Mouse (Mus musculus) midbrain, embryonic 13.5 days (tissue): ENCODE results near the gene Slit3. TPM values are rescaled to one million over a fixed set of nuclear protein-coding genes. Genes with fewer than 3 reads are reported as not detected.

Experiments
- ATAC-seq: fragments of 200-750 bp; cut with Nextera tagmentation; 2 replicates; pipeline ENCODE4 v1.8.0; 2017; ENCODE audit warnings: mild to moderate bottlenecking, moderate TSS enrichment, moderate library complexity
- H3K27ac ChIP-seq: fragments of 300-500 bp; sonication (generic); 2 replicates; pipeline ENCODE4 v1.5.1; 2015; ENCODE audit warnings: inconsistent platforms, mild to moderate bottlenecking, moderate library complexity
- H3K27me3 ChIP-seq: fragments of 300-500 bp; sonication (generic); 2 replicates; pipeline ENCODE4 v1.6.1; 2015; ENCODE audit warnings: mild to moderate bottlenecking, inconsistent platforms
- H3K36me3 ChIP-seq: fragments of 300-500 bp; sonication (generic); 2 replicates; pipeline ENCODE4 v1.6.1; 2015; ENCODE audit warnings: mild to moderate bottlenecking, inconsistent platforms
- H3K4me1 ChIP-seq: fragments of 300-500 bp; sonication (generic); replicated peaks from 2 replicates; pipeline ENCODE4 v1.6.1; 2015; ENCODE audit warnings: inconsistent platforms
- H3K4me2 ChIP-seq: fragments of 300-500 bp; sonication (generic); replicated peaks from 2 replicates; pipeline ENCODE4 v1.6.1; 2015; ENCODE audit warnings: moderate library complexity, mild to moderate bottlenecking, inconsistent platforms
- H3K4me3 ChIP-seq: fragments of 300-500 bp; sonication (generic); replicated peaks from 2 replicates; pipeline ENCODE4 v1.5.1; 2015; ENCODE audit warnings: mild to moderate bottlenecking, inconsistent platforms
- H3K9ac ChIP-seq: fragments of 300-500 bp; sonication (generic); replicated peaks from 2 replicates; pipeline ENCODE4 v1.6.1; 2015; ENCODE audit warnings: mild to moderate bottlenecking, inconsistent platforms
- H3K9me3 ChIP-seq: fragments of 300-500 bp; sonication (generic); 2 replicates; pipeline ENCODE4 v1.6.1; 2016; ENCODE audit warnings: mild to moderate bottlenecking, inconsistent platforms
- WGBS: fragments of 180-500 bp; shearing (Covaris S2); methylation state at CpG from one replicate; pipeline ENCODE4 v1.1.7; 2015; 5-methylcytosine and 5-hydroxymethylcytosine counted together
- polyA plus RNA-seq: library from polyadenylated mRNA; unstranded; fragments of >200 nt; fragmentation: Nextera tagmentation; extraction: Ambion mirVana; gene quantifications from 2 replicates; pipeline ENCODE4 v1.2.1, GENCODE M21; 2015

Gene Slit3
- polyA plus RNA-seq, 1 experiment from 2014 or later = 6.6 TPM

GRCm38 (mm10) chr11:35345696-35346480 is 224.9 kb downstream of the Slit3 start:
- no peak overlapping the region for H3K4me2 ChIP-seq
- peaks cover 9% of the 10 kb centered on the region for H3K4me1 ChIP-seq
- H3K27ac ChIP-seq = no peak overlapping the region
- no peaks in the 10 kb centered on the region for H3K9me3 ChIP-seq
- peaks cover 90% of the 10 kb centered on the region for H3K27me3 ChIP-seq
- no peak overlapping the region for H3K4me3 ChIP-seq
- H3K36me3 ChIP-seq = no peaks in the 10 kb centered on the region
- 87% methylated on average over 13 of the region's 13 CpGs for WGBS
- ATAC-seq = no peak
- no peak overlapping the region for H3K9ac ChIP-seq

GRCm38 (mm10) chr11:35348099-35348498 is 227.1 kb downstream of the Slit3 start:
- H3K27ac ChIP-seq = no peak overlapping the region
- peaks cover 12% of the 10 kb centered on the region for H3K4me1 ChIP-seq
- no peaks in the 10 kb centered on the region for H3K9me3 ChIP-seq
- H3K27me3 ChIP-seq = peaks cover 93% of the 10 kb centered on the region
- ATAC-seq = no peak
- H3K4me2 ChIP-seq = no peak overlapping the region
- no peak overlapping the region for H3K4me3 ChIP-seq
- no peak overlapping the region for H3K9ac ChIP-seq
- no peaks in the 10 kb centered on the region for H3K36me3 ChIP-seq
- 21% methylated on average over 4 of the region's 4 CpGs for WGBS

GRCm38 (mm10) chr11:35350968-35351367 is 229.9 kb downstream of the Slit3 start:
- H3K4me2 ChIP-seq = no peak overlapping the region
- no peak overlapping the region for H3K9ac ChIP-seq
- H3K27me3 ChIP-seq = peaks cover 94% of the 10 kb centered on the region
- WGBS = 12% methylated on average over 4 of the region's 4 CpGs
- ATAC-seq = no peak
- peaks cover 12% of the 10 kb centered on the region for H3K4me1 ChIP-seq
- H3K9me3 ChIP-seq = no peaks in the 10 kb centered on the region
- H3K27ac ChIP-seq = no peak overlapping the region
- H3K36me3 ChIP-seq = no peaks in the 10 kb centered on the region
- H3K4me3 ChIP-seq = no peak overlapping the region

GRCm38 (mm10) chr11:35351376-35351775 is 230.4 kb downstream of the Slit3 start:
- ATAC-seq = no peak
- Histone ChIP-seq H3K4me1 (peaks cover 12% of the 10 kb centered on the region), H3K9ac (no peak overlapping the region), H3K9me3 (no peaks in the 10 kb centered on the region), H3K4me3 (no peak overlapping the region), H3K27me3 (peaks cover 94% of the 10 kb centered on the region), H3K4me2 (no peak overlapping the region), H3K36me3 (no peaks in the 10 kb centered on the region), H3K27ac (no peak overlapping the region)
- 2% methylated on average over 2 of the region's 2 CpGs for WGBS

GRCm38 (mm10) chr11:35355811-35356210 is 234.8 kb downstream of the Slit3 start:
- H3K4me1 ChIP-seq = 0 out of 2 replicates have a peak, but pooled peaks cover 3% of the 10 kb centered on the region
- no peak overlapping the region for H3K4me3 ChIP-seq
- no peak overlapping the region for H3K4me2 ChIP-seq
- WGBS = 80% methylated on average over 4 of the region's 4 CpGs
- no peak for ATAC-seq
- H3K27me3 ChIP-seq = peaks cover 98% of the 10 kb centered on the region
- no peak overlapping the region for H3K27ac ChIP-seq
- no peaks in the 10 kb centered on the region for H3K9me3 ChIP-seq
- no peaks in the 10 kb centered on the region for H3K36me3 ChIP-seq
- no peak overlapping the region for H3K9ac ChIP-seq

GRCm38 (mm10) chr11:35361071-35361470 is 240.0 kb downstream of the Slit3 start:
- no peak overlapping the region for H3K4me2 ChIP-seq
- ATAC-seq = no peak
- no peaks in the 10 kb centered on the region for H3K9me3 ChIP-seq
- peaks cover 18% of the 10 kb centered on the region for H3K4me1 ChIP-seq
- no peak overlapping the region for H3K4me3 ChIP-seq
- H3K9ac ChIP-seq = no peak overlapping the region
- H3K36me3 ChIP-seq = no peaks in the 10 kb centered on the region
- no peak overlapping the region for H3K27ac ChIP-seq
- peaks cover 93% of the 10 kb centered on the region for H3K27me3 ChIP-seq
- WGBS = 87% methylated on average over 6 of the region's 6 CpGs

- no peaks in the 10 kb centered on the region for H3K9me3 ChIP-seq
- peaks cover 93% of the 10 kb centered on the region for H3K27me3 ChIP-seq
- H3K4me2 ChIP-seq = no peak overlapping the region
- no peak for ATAC-seq
- H3K9ac ChIP-seq = no peak overlapping the region
- H3K4me1 ChIP-seq = peaks cover 24% of the 10 kb centered on the region
- whole genome bisulfite sequencing = 58% methylated on average over 4 of the region's 4 CpGs
- H3K4me3 ChIP-seq = no peak overlapping the region
- no peak overlapping the region for H3K27ac ChIP-seq
- no peaks in the 10 kb centered on the region for H3K36me3 ChIP-seq
Measured at GRCm38 (mm10) chr11:35362975-35363374, 242.0 kb downstream of the Slit3 start.

- no peak overlapping the region for H3K9ac ChIP-seq
- H3K27me3 ChIP-seq = peaks cover 93% of the 10 kb centered on the region
Measured at GRCm38 (mm10) chr11:35364469-35364868, 243.4 kb downstream of the Slit3 start.

GRCm38 (mm10) chr11:35365510-35365931 is 244.5 kb downstream of the Slit3 start:
- no peak overlapping the region for H3K27ac ChIP-seq
- H3K36me3 ChIP-seq = no peaks in the 10 kb centered on the region
- H3K9ac ChIP-seq = no peak overlapping the region
- no peaks in the 10 kb centered on the region for H3K9me3 ChIP-seq
- ATAC-seq = peak; percentile 87
- H3K27me3 ChIP-seq = peaks cover 93% of the 10 kb centered on the region
- no peak overlapping the region for H3K4me3 ChIP-seq
- WGBS = 1% methylated on average over 8 of the region's 8 CpGs
- peaks cover 25% of the 10 kb centered on the region for H3K4me1 ChIP-seq
- 0 out of 2 replicates have a peak overlapping the region, but pooled peaks have one; percentile 11 for H3K4me2 ChIP-seq

More at GRCm38 (mm10) chr11:35364469-35364868, 243.4 kb downstream of the Slit3 start:
- H3K4me3 ChIP-seq = no peak overlapping the region
- no peak overlapping the region for H3K4me2 ChIP-seq
- H3K4me1 ChIP-seq = peaks cover 24% of the 10 kb centered on the region
- no peaks in the 10 kb centered on the region for H3K36me3 ChIP-seq
- no peak for ATAC-seq
- no peak overlapping the region for H3K27ac ChIP-seq
- WGBS = 36% methylated on average over 10 of the region's 10 CpGs
- H3K9me3 ChIP-seq = no peaks in the 10 kb centered on the region

GRCm38 (mm10) chr11:35366611-35367010 is 245.6 kb downstream of the Slit3 start:
- H3K27me3 ChIP-seq = peaks cover 93% of the 10 kb centered on the region
- WGBS = 66% methylated on average over 4 of the region's 4 CpGs

GRCm38 (mm10) chr11:35367248-35367647 is 246.2 kb downstream of the Slit3 start:
- no peak overlapping the region for H3K9ac ChIP-seq
- no peak overlapping the region for H3K27ac ChIP-seq
- H3K4me2 ChIP-seq = no peak overlapping the region
- no peak overlapping the region for H3K4me3 ChIP-seq
- 86% methylated on average over 4 of the region's 4 CpGs for WGBS
- H3K27me3 ChIP-seq = peaks cover 93% of the 10 kb centered on the region
- no peaks in the 10 kb centered on the region for H3K36me3 ChIP-seq
- ATAC-seq = no peak
- H3K4me1 ChIP-seq = peaks cover 30% of the 10 kb centered on the region
- H3K9me3 ChIP-seq = peaks cover 2% of the 10 kb centered on the region; the same call in 1 of the 2 replicates

More at GRCm38 (mm10) chr11:35366611-35367010, 245.6 kb downstream of the Slit3 start:
- ATAC-seq = no peak
- no peak overlapping the region for H3K9ac ChIP-seq
- peaks cover 30% of the 10 kb centered on the region for H3K4me1 ChIP-seq
- no peaks in the 10 kb centered on the region for H3K9me3 ChIP-seq
- no peaks in the 10 kb centered on the region for H3K36me3 ChIP-seq
- no peak overlapping the region for H3K4me3 ChIP-seq
- no peak overlapping the region for H3K27ac ChIP-seq
- no peak overlapping the region for H3K4me2 ChIP-seq

GRCm38 (mm10) chr11:35369964-35370363 is 248.9 kb downstream of the Slit3 start:
- no peak overlapping the region for H3K27ac ChIP-seq
- peaks cover 87% of the 10 kb centered on the region for H3K27me3 ChIP-seq
- WGBS = 22% methylated on average over 7 of the region's 7 CpGs

More at GRCm38 (mm10) chr11:35369964-35370363, 248.9 kb downstream of the Slit3 start:
- no peak for ATAC-seq
- Histone ChIP-seq H3K9me3 (peaks cover 5% of the 10 kb centered on the region; the same call in 1 of the 2 replicates), H3K4me2 (no peak overlapping the region), H3K36me3 (no peaks in the 10 kb centered on the region), H3K9ac (no peak overlapping the region), H3K4me3 (no peak overlapping the region), H3K4me1 (peaks cover 22% of the 10 kb centered on the region)
